Mouse (Mus musculus): ENCODE data around the gene Vmn1r188.
A peak's percentile ranks its signal among the peaks of the same experiment; 100 is the strongest.
"Not testable (repeated sequence)": the region's sequence is repeated elsewhere in the genome, so short reads cannot be mapped to it uniquely, and the experiment has no call there.

Vmn1r188 gene

GRCm38 (mm10) chr13:22043503-22044431 lies 40.5 kb upstream of the Vmn1r188 start:
- Histone ChIP-seq H3K27me3 (ENCODE audit: control insufficient read depth, insufficient read depth, low read length, poor library complexity, severe bottlenecking) (no peaks in the 10 kb centered on the region), H3K36me3 (ENCODE audit: control insufficient read depth, insufficient read depth, low read length, poor library complexity, severe bottlenecking) (no peaks in the 10 kb centered on the region)
- peak; percentile 79 for DNase-seq (ENCODE audit: low read depth, low spot score)

- H3K36me3 ChIP-seq (ENCODE audit: control insufficient read depth, insufficient read depth, low read length, poor library complexity, severe bottlenecking), result no peaks in the 10 kb centered on the region
- no peaks in the 10 kb centered on the region for H3K27me3 ChIP-seq (ENCODE audit: control insufficient read depth, insufficient read depth, low read length, poor library complexity, severe bottlenecking)
- DNase-seq (ENCODE audit: low read depth, low spot score), result no peak
Measured at GRCm38 (mm10) chr13:22044432-22045155, 39.6 kb upstream of the Vmn1r188 start.

GRCm38 (mm10) chr13:22045311-22045710 lies 38.9 kb upstream of the Vmn1r188 start:
- no peaks in the 10 kb centered on the region for H3K36me3 ChIP-seq (ENCODE audit: control insufficient read depth, insufficient read depth, low read length, poor library complexity, severe bottlenecking)
- no peaks in the 10 kb centered on the region for H3K27me3 ChIP-seq (ENCODE audit: control insufficient read depth, insufficient read depth, low read length, poor library complexity, severe bottlenecking)
- DNase-seq (ENCODE audit: low read depth, low spot score), result no peak

GRCm38 (mm10) chr13:22049041-22049440 lies 35.2 kb upstream of the Vmn1r188 start:
- Histone ChIP-seq H3K36me3 (ENCODE audit: control insufficient read depth, insufficient read depth, low read length, poor library complexity, severe bottlenecking) (no peaks in the 10 kb centered on the region), H3K27me3 (ENCODE audit: control insufficient read depth, insufficient read depth, low read length, poor library complexity, severe bottlenecking) (no peaks in the 10 kb centered on the region)
- DNase-seq (ENCODE audit: low read depth, low spot score), result no peak

- Histone ChIP-seq H3K27me3 (ENCODE audit: control insufficient read depth, insufficient read depth, low read length, poor library complexity, severe bottlenecking) (no peaks in the 10 kb centered on the region; the same call in 1 of the 2 replicates), H3K36me3 (ENCODE audit: control insufficient read depth, insufficient read depth, low read length, poor library complexity, severe bottlenecking) (no peaks in the 10 kb centered on the region)
- DNase-seq (ENCODE audit: low read depth, low spot score), result peak; percentile 64
Measured at GRCm38 (mm10) chr13:22049737-22050440, 34.4 kb upstream of the Vmn1r188 start.

- Histone ChIP-seq H3K27me3 (ENCODE audit: control insufficient read depth, insufficient read depth, low read length, poor library complexity, severe bottlenecking) (no peaks in the 10 kb centered on the region; the same call in 1 of the 2 replicates), H3K36me3 (ENCODE audit: control insufficient read depth, insufficient read depth, low read length, poor library complexity, severe bottlenecking) (no peaks in the 10 kb centered on the region)
- peak; percentile 96 for DNase-seq (ENCODE audit: low read depth, low spot score)
Measured at GRCm38 (mm10) chr13:22050591-22051522, 33.4 kb upstream of the Vmn1r188 start.

- DNase-seq (ENCODE audit: low read depth, low spot score), result no peak
- no peaks in the 10 kb centered on the region; the same call in 1 of the 2 replicates for H3K27me3 ChIP-seq (ENCODE audit: control insufficient read depth, insufficient read depth, low read length, poor library complexity, severe bottlenecking)
- no peaks in the 10 kb centered on the region for H3K36me3 ChIP-seq (ENCODE audit: control insufficient read depth, insufficient read depth, low read length, poor library complexity, severe bottlenecking)
Measured at GRCm38 (mm10) chr13:22051523-22051859, 32.7 kb upstream of the Vmn1r188 start.

- no peaks in the 10 kb centered on the region for H3K36me3 ChIP-seq (ENCODE audit: control insufficient read depth, insufficient read depth, low read length, poor library complexity, severe bottlenecking)
- DNase-seq (ENCODE audit: low read depth, low spot score), result no peak
- H3K27me3 ChIP-seq (ENCODE audit: control insufficient read depth, insufficient read depth, low read length, poor library complexity, severe bottlenecking), result no peaks in the 10 kb centered on the region; the same call in 1 of the 2 replicates
Measured at GRCm38 (mm10) chr13:22053754-22054153, 30.5 kb upstream of the Vmn1r188 start.

GRCm38 (mm10) chr13:22061422-22061821 lies 22.8 kb upstream of the Vmn1r188 start:
- no peaks in the 10 kb centered on the region; the same call in 1 of the 2 replicates for H3K27me3 ChIP-seq (ENCODE audit: control insufficient read depth, insufficient read depth, low read length, poor library complexity, severe bottlenecking)
- H3K36me3 ChIP-seq (ENCODE audit: control insufficient read depth, insufficient read depth, low read length, poor library complexity, severe bottlenecking), result no peaks in the 10 kb centered on the region
- DNase-seq (ENCODE audit: low read depth, low spot score), result no peak

- Histone ChIP-seq H3K27me3 (ENCODE audit: control insufficient read depth, insufficient read depth, low read length, poor library complexity, severe bottlenecking) (no peaks in the 10 kb centered on the region; the same call in 1 of the 2 replicates), H3K36me3 (ENCODE audit: control insufficient read depth, insufficient read depth, low read length, poor library complexity, severe bottlenecking) (no peaks in the 10 kb centered on the region)
- DNase-seq (ENCODE audit: low read depth, low spot score), result no peak
Measured at GRCm38 (mm10) chr13:22063468-22063867, 20.8 kb upstream of the Vmn1r188 start.

GRCm38 (mm10) chr13:22105724-22106123 lies 21.5 kb downstream of the Vmn1r188 start, which contains the start of gene Vmn1r189:
TSS of gene Vmn1r189 (minus strand) at chr13:22105824.
- not testable (repeated sequence) for H3K36me3 ChIP-seq (ENCODE audit: control insufficient read depth, insufficient read depth, low read length, poor library complexity, severe bottlenecking); DNase-seq (ENCODE audit: low read depth, low spot score); H3K27me3 ChIP-seq (ENCODE audit: control insufficient read depth, insufficient read depth, low read length, poor library complexity, severe bottlenecking)

- DNase-seq (ENCODE audit: low read depth, low spot score), result not testable (repeated sequence)
Measured at GRCm38 (mm10) chr13:22136495-22137293, 52.5 kb downstream of the Vmn1r188 start.

More at GRCm38 (mm10) chr13:22136495-22137293, 52.5 kb downstream of the Vmn1r188 start:
- H3K27me3 ChIP-seq (ENCODE audit: control insufficient read depth, insufficient read depth, low read length, poor library complexity, severe bottlenecking); H3K36me3 ChIP-seq (ENCODE audit: control insufficient read depth, insufficient read depth, low read length, poor library complexity, severe bottlenecking): not testable (repeated sequence)

All from splenic B cell, adult 2 months (primary cell).